Mouse (Mus musculus): ENCODE results near the gene Plin5.

Gene Plin5

GRCm38 (mm10) chr17:56133457-56134363, 16.3 kb upstream of the Plin5 start:
- no peak for DNase-seq (ENCODE audit: extremely low spot score, low read depth, low spot score)

GRCm38 (mm10) chr17:56132661-56133060, 15.3 kb upstream of the Plin5 start:
- no peak for DNase-seq (ENCODE audit: extremely low spot score, low read depth, low spot score)

- DNase-seq (ENCODE audit: extremely low spot score, low read depth, low spot score) = no peak
These were observed 14.4 kb upstream of the Plin5 start for GRCm38 (mm10) chr17:56131814-56132213.

GRCm38 (mm10) chr17:56131136-56131535, 13.7 kb upstream of the Plin5 start:
- no peak for DNase-seq (ENCODE audit: extremely low spot score, low read depth, low spot score)

GRCm38 (mm10) chr17:56128246-56128645, 10.8 kb upstream of the Plin5 start:
- no peak for DNase-seq (ENCODE audit: extremely low spot score, low read depth, low spot score)

- DNase-seq (ENCODE audit: extremely low spot score, low read depth, low spot score) = no peak
These were observed 8.8 kb upstream of the Plin5 start for GRCm38 (mm10) chr17:56126175-56126574.

GRCm38 (mm10) chr17:56125276-56125630, 7.9 kb upstream of the Plin5 start:
- no peak for DNase-seq (ENCODE audit: extremely low spot score, low read depth, low spot score)

- no peak for DNase-seq (ENCODE audit: extremely low spot score, low read depth, low spot score)
These were observed 7.2 kb upstream of the Plin5 start for GRCm38 (mm10) chr17:56124377-56125275.

GRCm38 (mm10) chr17:56123681-56124340, 6.4 kb upstream of the Plin5 start:
- no peak for DNase-seq (ENCODE audit: extremely low spot score, low read depth, low spot score)

- DNase-seq (ENCODE audit: extremely low spot score, low read depth, low spot score) = no peak
These were observed 5.8 kb upstream of the Plin5 start for GRCm38 (mm10) chr17:56123161-56123560.

- no peak for DNase-seq (ENCODE audit: extremely low spot score, low read depth, low spot score)
These were observed 4.4 kb upstream of the Plin5 start, which contains the start of gene Lrg1 for GRCm38 (mm10) chr17:56121826-56122225. TSS of gene Lrg1 (minus strand) at chr17:56122001.

GRCm38 (mm10) chr17:56119981-56120880, 2.8 kb upstream of the Plin5 start:
- no peak for DNase-seq (ENCODE audit: extremely low spot score, low read depth, low spot score)

GRCm38 (mm10) chr17:56119431-56119830, 2.0 kb upstream of the Plin5 start:
- DNase-seq (ENCODE audit: extremely low spot score, low read depth, low spot score) = no peak

GRCm38 (mm10) chr17:56116193-56116592, 1.2 kb downstream of the Plin5 start:
- no peak for DNase-seq (ENCODE audit: extremely low spot score, low read depth, low spot score)

- DNase-seq (ENCODE audit: extremely low spot score, low read depth, low spot score) = no peak
These were observed 4.7 kb downstream of the Plin5 start for GRCm38 (mm10) chr17:56112743-56113142.

- peak; percentile 67 for DNase-seq (ENCODE audit: extremely low spot score, low read depth, low spot score)
These were observed 5.5 kb downstream of the Plin5 start for GRCm38 (mm10) chr17:56111864-56112263.

GRCm38 (mm10) chr17:56111021-56111420, 6.4 kb downstream of the Plin5 start:
- no peak for DNase-seq (ENCODE audit: extremely low spot score, low read depth, low spot score)

- no peak for DNase-seq (ENCODE audit: extremely low spot score, low read depth, low spot score)
These were observed 6.8 kb downstream of the Plin5 start for GRCm38 (mm10) chr17:56110571-56110970.

- no peak for DNase-seq (ENCODE audit: extremely low spot score, low read depth, low spot score)
These were observed 8.0 kb downstream of the Plin5 start, which contains the start of gene Plin4 for GRCm38 (mm10) chr17:56109219-56110051. TSS of gene Plin4 (minus strand) at chr17:56109803.

Data from hindlimb bud, embryonic 11.5 days (tissue).